Mouse (Mus musculus) forebrain, embryonic 10.5 days (tissue): ENCODE data around the gene N4bp2l1. TPM values are rescaled to one million over a fixed set of nuclear protein-coding genes. Genes with fewer than 3 reads are reported as not detected.
"Not testable (repeated sequence)": the region's sequence is repeated elsewhere in the genome, so short reads cannot be mapped to it uniquely, and the experiment has no call there.

ENCODE experiments used
- DNase-seq: peaks from one replicate; pipeline ENCODE4 v3.0.0-alpha.2; 2017; ENCODE audit warnings: low spot score; ENCODE audit errors: extremely low spot score
- H3K27ac ChIP-seq: fragments of 300-500 bp; sonication (generic); 2 replicates; pipeline ENCODE4 v1.5.1; 2016; ENCODE audit warnings: mild to moderate bottlenecking
- H3K27me3 ChIP-seq: fragments of 300-500 bp; sonication (generic); 2 replicates; pipeline ENCODE4 v1.6.1; 2016; ENCODE audit warnings: mild to moderate bottlenecking; ENCODE audit not compliant: poor library complexity, severe bottlenecking
- H3K36me3 ChIP-seq: fragments of 300-500 bp; sonication (generic); replicated peaks from 2 replicates; pipeline ENCODE4 v1.6.1; 2016; ENCODE audit warnings: mild to moderate bottlenecking, moderate library complexity
- H3K4me1 ChIP-seq: fragments of 300-500 bp; sonication (generic); 2 replicates; pipeline ENCODE4 v1.6.1; 2016
- H3K4me3 ChIP-seq: fragments of 300-500 bp; sonication (generic); 2 replicates; pipeline ENCODE4 v1.5.1; 2016; ENCODE audit warnings: mild to moderate bottlenecking, moderate library complexity
- H3K9me3 ChIP-seq: fragments of 300-500 bp; sonication (generic); 2 replicates; pipeline ENCODE4 v1.6.1; 2016; ENCODE audit warnings: mild to moderate bottlenecking, moderate library complexity
- WGBS: fragments of 180-500 bp; shearing (Covaris S2); methylation state at CpG from one replicate; pipeline ENCODE4 v1.1.7; 2016; 5-methylcytosine and 5-hydroxymethylcytosine counted together
- polyA plus RNA-seq: library from polyadenylated mRNA; unstranded; fragments of >200 nt; fragmentation: Nextera tagmentation; extraction: Ambion mirVana; gene quantifications from 2 replicates; pipeline ENCODE4 v1.2.1, GENCODE M21; 2016

The N4bp2l1 gene
- polyA plus RNA-seq, result 2.6 and 3.0 TPM in 2 replicates

DNA sequence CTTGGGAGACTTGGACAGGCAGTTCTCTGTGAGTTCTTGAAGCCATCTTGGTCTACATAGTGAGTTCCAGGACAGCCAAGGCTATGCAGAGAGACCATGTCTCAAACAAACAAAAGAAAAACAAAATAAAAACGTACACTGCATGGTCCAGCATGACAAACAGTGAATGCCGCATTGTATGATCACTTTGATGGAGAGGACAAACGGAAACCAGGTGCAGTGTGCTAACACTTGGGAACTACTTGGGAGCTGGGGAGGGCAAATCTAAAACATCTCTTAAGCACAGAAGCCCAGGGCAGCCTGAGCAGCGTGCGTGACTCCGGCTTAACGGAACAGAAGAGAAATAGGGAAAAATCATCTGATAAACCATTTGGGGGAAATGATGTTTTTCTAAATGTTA lies at the start of gene N4bp2l1:
N4bp2l1 (minus strand) TSS at position 101 of the 400 bp plus-strand sequence.
- Histone ChIP-seq H3K27ac (no peak within 1 kb of the TSS), H3K4me1 (peaks cover 57% of the 10 kb centered on the region), H3K4me3 (no peak within 1 kb of the TSS), H3K36me3 (no peaks in the 10 kb centered on the region), H3K9me3 (no peaks in the 10 kb centered on the region), H3K27me3 (peaks cover 56% of the 10 kb centered on the region)
- 83% methylated on average over 7 of the region's 7 CpGs for WGBS
- no peak for DNase-seq

DNA sequence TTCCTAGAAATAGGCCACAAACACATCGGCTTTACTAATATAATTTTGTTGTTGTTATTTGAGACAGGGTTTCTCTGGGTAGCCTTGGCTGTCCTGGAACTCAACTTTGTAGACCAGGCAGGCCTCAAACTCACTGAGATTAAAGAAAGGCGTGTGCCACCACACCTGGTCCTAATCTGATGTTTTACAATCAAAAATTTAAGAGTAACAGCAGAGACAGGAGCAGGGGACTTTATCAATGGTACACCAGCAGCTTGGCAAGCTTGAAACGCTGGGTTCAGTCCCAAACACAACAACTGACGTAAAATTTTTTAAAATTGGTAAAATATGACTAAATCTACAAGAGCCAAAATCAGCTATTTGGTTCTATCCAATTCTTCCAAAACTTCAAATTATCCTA lies 47.9 kb upstream of the N4bp2l1 start:
- DNase-seq, result no peak
- Histone ChIP-seq H3K27me3 (no peaks in the 10 kb centered on the region), H3K4me3 (no peak overlapping the region), H3K36me3 (peaks cover 93% of the 10 kb centered on the region), H3K27ac (no peak overlapping the region), H3K9me3 (no peaks in the 10 kb centered on the region), H3K4me1 (no peaks in the 10 kb centered on the region)
- 92% methylated on average over 4 of the region's 4 CpGs for WGBS

DNA sequence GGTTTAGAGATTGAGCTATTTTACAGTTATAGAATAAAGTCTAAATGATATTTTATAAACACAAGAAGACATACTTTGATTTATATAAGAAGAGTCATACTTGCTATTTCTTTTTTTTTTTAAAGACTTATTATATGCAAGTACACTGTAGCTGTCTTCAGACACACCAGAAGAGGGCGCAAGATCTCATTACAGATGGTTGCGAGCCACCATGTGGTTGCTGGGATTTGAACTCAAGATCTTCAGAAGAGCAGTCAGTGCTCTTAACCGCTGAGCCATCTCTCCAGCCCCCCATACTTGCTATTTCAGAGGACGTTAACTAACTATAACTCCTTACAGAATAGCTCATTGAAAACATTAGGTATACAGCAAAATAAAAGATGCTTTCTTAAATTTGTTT lies 46.4 kb upstream of the N4bp2l1 start:
- not testable (repeated sequence) for DNase-seq, H3K27me3 ChIP-seq, H3K27ac ChIP-seq, H3K4me3 ChIP-seq, H3K4me1 ChIP-seq, H3K9me3 ChIP-seq
- peaks cover 86% of the 10 kb centered on the region for H3K36me3 ChIP-seq
- 94% methylated on average over 4 of the region's 4 CpGs for WGBS

DNA sequence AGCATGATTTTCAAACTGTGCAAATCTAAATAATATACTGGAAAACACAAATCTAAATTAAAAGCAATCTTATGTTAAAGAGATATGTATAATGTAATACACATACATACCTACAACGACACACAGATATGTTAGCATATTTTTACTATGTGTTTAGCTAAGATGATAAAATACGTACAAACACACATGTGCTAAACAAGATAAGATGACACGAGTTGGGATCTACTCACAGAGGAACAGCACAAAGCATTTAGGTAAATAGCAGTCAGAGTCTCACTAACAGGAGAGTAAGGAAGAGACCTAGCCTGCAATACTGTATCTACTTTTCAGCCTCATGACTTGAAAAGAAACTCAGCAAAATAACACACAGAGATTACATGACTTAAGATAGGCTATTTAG lies 44.5 kb upstream of the N4bp2l1 start:
- 93% methylated on average over 3 of the region's 3 CpGs for WGBS
- no peaks in the 10 kb centered on the region for H3K4me1 ChIP-seq
- H3K36me3 ChIP-seq, result peaks cover 84% of the 10 kb centered on the region
- no peak overlapping the region for H3K27ac ChIP-seq
- H3K27me3 ChIP-seq, result no peaks in the 10 kb centered on the region
- no peak for DNase-seq
- H3K4me3 ChIP-seq, result no peak overlapping the region
- H3K9me3 ChIP-seq, result no peaks in the 10 kb centered on the region

DNA sequence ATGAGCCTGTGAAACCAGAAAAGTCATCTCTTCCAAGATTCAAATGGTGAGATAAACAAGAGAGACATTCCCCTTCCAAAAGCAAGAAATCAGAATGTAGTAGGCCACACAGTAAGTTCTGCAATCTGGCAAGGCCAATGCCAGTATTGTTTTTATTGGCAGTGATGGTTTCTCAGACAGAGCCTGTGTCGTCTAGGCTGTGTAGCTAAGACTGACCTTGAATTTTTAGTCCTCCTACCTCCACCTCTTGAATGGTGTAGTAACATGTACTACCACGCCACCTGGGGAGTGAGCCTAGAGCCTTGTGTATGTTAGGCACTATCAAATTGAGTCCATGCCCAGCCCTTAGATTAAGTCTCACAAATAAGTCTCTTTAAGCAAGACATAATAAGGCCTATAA lies 32.7 kb upstream of the N4bp2l1 start:
- DNase-seq, result no peak
- H3K27me3 ChIP-seq, result no peaks in the 10 kb centered on the region
- H3K9me3 ChIP-seq, result no peaks in the 10 kb centered on the region
- H3K4me1 ChIP-seq, result 0 out of 2 replicates have a peak, but pooled peaks cover 6% of the 10 kb centered on the region
- H3K36me3 ChIP-seq, result peaks cover 37% of the 10 kb centered on the region
- H3K4me3 ChIP-seq, result no peak overlapping the region
- no peak overlapping the region for H3K27ac ChIP-seq
- 96% methylated on average over 2 of the region's 2 CpGs for WGBS

DNA sequence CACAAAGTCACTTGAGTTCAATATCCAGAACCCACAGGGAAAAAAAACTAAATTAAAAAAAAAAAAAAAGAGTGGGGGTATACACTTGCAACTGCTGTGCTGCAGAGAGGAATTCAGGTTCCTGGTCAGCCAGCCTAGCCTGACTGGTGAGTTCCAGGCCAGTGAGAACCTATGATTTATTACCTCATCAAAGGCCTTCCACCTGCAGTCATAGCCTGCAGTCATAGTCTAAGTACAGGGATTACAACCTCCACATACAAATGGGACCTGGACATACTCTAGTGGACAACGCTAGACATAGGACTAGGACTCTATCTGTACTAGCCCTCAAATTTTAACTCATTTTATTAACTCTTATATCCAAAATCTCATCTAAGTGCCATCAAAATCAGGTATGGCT lies 32.3 kb upstream of the N4bp2l1 start:
- DNase-seq, result no peak
- Histone ChIP-seq H3K4me3 (no peak overlapping the region), H3K9me3 (no peaks in the 10 kb centered on the region), H3K36me3 (peaks cover 35% of the 10 kb centered on the region), H3K27ac (no peak overlapping the region), H3K4me1 (0 out of 2 replicates have a peak, but pooled peaks cover 2% of the 10 kb centered on the region), H3K27me3 (no peaks in the 10 kb centered on the region)
- 96% methylated on average over 1 of the region's 1 CpGs for WGBS

DNA sequence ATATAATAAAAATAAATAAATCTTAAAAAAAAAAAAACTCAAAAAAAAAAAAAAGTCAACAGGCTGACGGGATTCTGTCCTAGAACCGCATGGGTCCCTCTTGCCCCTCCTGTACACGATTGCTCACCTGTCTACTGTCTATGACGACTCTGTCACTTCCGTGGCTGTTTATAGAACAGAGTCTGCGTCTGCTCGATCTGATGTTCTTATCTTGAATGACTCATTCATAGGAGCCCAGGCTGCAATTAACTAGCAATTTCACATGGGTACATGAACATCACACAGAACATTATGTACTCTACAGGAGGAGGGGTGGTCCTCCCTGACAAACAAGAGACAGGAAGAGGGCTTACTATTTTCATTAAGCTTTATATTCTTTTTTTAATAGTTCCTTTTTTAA lies 28.5 kb upstream of the N4bp2l1 start:
- Histone ChIP-seq H3K4me3 (no peak overlapping the region), H3K4me1 (no peaks in the 10 kb centered on the region), H3K9me3 (no peaks in the 10 kb centered on the region), H3K36me3 (peaks cover 15% of the 10 kb centered on the region; the same call in 1 of the 2 replicates), H3K27ac (no peak overlapping the region), H3K27me3 (no peaks in the 10 kb centered on the region)
- DNase-seq, result no peak
- 93% methylated on average over 7 of the region's 7 CpGs for WGBS

DNA sequence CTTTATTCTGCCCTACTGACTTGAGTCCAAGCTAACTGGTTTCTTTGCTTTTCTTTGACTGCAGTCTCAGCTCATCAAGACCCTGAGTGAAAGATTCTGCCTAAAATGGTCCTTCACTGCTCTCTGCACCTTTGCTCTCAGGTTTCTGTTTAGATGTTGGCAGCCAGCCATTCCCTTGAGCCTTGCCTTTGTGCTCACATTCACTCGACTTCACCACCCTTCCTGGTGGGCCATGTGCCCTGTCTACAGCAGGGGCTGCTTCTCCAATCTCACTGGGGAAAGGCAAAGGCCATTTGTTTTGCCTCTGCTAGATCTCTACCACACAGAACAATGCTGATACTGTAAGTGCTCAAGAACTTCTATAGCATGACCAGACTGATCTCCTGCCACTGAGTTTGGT lies 25.8 kb upstream of the N4bp2l1 start:
- 89% methylated on average over 1 of the region's 1 CpGs for WGBS
- H3K9me3 ChIP-seq, result no peaks in the 10 kb centered on the region
- DNase-seq, result no peak

DNA sequence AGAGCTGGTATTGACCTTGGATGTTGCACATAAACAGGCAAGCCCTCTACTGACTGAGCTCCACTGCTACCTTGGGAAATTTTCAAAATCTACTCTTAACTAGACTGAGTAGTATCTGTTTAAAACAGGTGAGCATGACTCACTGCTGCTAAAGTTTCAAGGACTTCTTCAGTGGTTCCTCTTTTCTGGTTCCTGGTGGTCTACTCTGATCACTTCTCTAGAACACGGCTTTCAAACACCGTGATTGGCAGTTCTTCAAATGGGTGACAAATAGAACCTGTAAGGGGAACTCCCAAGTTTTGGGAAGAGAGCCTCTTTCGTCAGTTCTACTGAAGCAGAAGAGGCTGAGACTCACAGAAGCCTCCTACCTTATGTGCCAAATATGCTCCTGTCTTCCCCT lies 24.6 kb upstream of the N4bp2l1 start:
- DNase-seq, result no peak
- H3K4me3 ChIP-seq, result no peak overlapping the region
- H3K36me3 ChIP-seq, result peaks cover 2% of the 10 kb centered on the region; the same call in 1 of the 2 replicates
- no peak overlapping the region for H3K27ac ChIP-seq
- H3K9me3 ChIP-seq, result no peaks in the 10 kb centered on the region
- H3K4me1 ChIP-seq, result no peaks in the 10 kb centered on the region
- WGBS, result 87% methylated on average over 3 of the region's 3 CpGs
- no peaks in the 10 kb centered on the region for H3K27me3 ChIP-seq

More for the DNA sequence above, 25.8 kb upstream of the N4bp2l1 start:
- Histone ChIP-seq H3K27me3 (no peaks in the 10 kb centered on the region), H3K27ac (no peak overlapping the region), H3K36me3 (peaks cover 2% of the 10 kb centered on the region; the same call in 1 of the 2 replicates), H3K4me1 (no peaks in the 10 kb centered on the region), H3K4me3 (no peak overlapping the region)

DNA sequence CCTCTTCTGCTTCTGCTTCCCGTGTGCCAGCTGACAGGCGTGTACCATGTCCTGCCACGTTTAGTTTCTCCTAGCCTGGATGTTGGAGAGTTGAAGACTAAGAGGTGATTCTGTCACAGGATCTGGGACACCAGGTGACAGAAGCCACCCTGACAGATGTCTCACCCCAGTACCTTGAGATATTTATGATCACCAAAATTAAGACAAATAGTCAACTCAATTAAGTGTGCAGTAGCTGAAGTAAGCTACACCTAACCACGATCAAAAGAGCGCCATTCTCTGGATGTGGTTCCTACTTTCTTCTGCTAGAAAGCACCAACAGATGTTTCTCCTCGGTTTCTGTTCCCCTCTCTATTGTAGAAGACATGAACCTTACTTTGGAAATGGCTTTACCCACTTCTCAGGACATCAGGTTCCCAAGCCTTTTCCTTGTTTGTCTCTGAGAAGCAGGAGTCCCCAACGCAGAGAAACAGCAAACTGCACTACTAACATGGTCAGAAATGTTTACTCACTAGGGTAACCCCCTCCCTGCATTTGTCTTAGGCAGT lies 23.7 kb upstream of the N4bp2l1 start:
- Histone ChIP-seq H3K9me3 (no peaks in the 10 kb centered on the region), H3K4me1 (no peaks in the 10 kb centered on the region), H3K27me3 (no peaks in the 10 kb centered on the region), H3K4me3 (no peak overlapping the region), H3K27ac (no peak overlapping the region), H3K36me3 (peaks cover 2% of the 10 kb centered on the region; the same call in 1 of the 2 replicates)
- no peak for DNase-seq
- 90% methylated on average over 7 of the region's 7 CpGs for WGBS

DNA sequence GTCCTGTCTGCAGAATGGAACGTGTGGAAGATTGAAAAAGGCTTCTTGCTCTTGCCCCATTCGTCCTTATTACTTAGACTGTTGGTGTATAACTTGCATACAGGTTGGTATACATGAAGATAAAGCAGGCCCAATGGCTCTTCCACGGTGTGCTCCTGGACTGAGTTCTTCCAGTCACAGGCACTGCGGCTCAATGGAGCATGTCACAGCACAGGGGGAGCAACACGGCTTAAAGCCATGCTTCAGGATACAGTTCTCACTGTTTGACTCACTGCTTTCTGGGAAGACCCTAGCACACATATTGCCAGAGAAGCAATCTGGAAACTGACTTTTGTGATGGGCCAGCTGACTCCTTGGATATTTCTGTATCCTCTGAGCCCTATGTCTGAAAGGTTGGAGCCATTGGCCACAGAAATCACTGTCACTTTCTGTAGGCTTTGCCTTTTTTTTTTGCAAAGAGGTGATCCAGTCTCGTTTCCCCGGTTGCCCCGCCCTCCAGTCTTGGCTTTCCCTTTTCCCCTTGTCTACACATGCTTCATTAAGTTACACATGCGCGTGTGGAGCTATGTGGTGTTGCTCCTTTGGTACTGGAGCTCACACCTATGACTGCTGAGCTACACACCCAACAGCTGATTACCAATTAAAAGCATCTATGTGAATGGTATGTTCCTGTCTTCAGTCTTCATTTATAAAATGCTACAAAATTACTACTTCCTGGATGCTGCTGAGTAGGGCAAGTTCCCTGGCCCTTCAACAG lies 21.8 kb upstream of the N4bp2l1 start:
- 89% methylated on average over 10 of the region's 10 CpGs for WGBS

DNA sequence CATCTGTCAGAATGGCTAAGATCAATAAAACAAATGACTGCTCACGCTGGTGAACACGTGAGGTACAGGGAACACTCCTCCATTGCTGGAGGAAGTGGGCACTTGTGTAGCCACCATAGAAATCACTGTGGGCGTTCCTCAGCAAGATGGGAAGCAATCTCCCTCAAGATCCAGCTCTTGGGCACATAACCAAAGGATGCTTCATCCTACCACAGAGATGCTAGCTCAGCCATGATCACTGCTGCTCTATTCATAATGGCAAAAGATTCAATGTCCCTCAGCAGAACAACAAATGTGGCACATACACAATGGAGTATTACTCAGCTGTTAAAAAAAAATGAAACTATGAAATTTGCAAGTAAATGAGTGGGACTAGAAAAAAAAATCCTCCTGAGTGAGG lies 19.7 kb upstream of the N4bp2l1 start:
- Histone ChIP-seq H3K4me1 (no peaks in the 10 kb centered on the region), H3K9me3 (no peaks in the 10 kb centered on the region), H3K36me3 (no peaks in the 10 kb centered on the region), H3K4me3 (no peak overlapping the region), H3K27me3 (no peaks in the 10 kb centered on the region), H3K27ac (no peak overlapping the region)
- no peak for DNase-seq
- 81% methylated on average over 3 of the region's 3 CpGs for WGBS

More for the DNA sequence above, 21.8 kb upstream of the N4bp2l1 start:
- H3K27me3 ChIP-seq, result no peaks in the 10 kb centered on the region
- no peaks in the 10 kb centered on the region for H3K9me3 ChIP-seq
- no peak for DNase-seq
- H3K4me3 ChIP-seq, result no peak overlapping the region
- no peak overlapping the region for H3K27ac ChIP-seq
- H3K4me1 ChIP-seq, result no peaks in the 10 kb centered on the region
- no peaks in the 10 kb centered on the region for H3K36me3 ChIP-seq

DNA sequence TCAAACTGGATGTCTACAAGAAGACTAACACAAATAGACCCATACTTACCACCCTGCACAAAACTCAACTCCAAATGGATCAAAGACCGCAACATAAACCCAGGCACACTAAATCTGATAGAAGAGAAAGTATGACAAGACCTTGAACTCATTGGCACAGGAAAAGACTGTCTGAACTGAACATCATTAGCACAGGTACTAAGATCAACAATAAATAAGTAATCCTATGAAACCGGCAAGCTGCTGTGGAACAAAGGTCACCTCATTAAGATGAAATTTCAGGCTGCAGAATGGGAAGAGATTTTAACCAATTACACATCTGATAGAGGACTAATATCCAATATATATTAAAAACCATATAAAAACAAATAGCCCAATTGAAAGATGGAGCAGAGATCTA lies 19.2 kb upstream of the N4bp2l1 start:
- DNase-seq, result no peak
- H3K27me3 ChIP-seq, result no peaks in the 10 kb centered on the region
- H3K4me1 ChIP-seq, result no peaks in the 10 kb centered on the region
- no peaks in the 10 kb centered on the region for H3K9me3 ChIP-seq
- H3K4me3 ChIP-seq, result no peak overlapping the region
- H3K27ac ChIP-seq, result no peak overlapping the region
- no peaks in the 10 kb centered on the region for H3K36me3 ChIP-seq
- WGBS, result 94% methylated on average over 2 of the region's 2 CpGs
